23 mouse cellular contexts compared by ENCODE assay signal in genomic region chr8:104301577-104301976, GRCm38 (mm10). TPM values are rescaled to one million over a fixed set of nuclear protein-coding genes. Genes with fewer than 3 reads are reported as not detected.
DNase-seq lines count a peak whose midpoint lies in the region; ATAC-seq lines count a peak whose summit lies in the region.
"Not testable (repeated sequence)": the region's sequence is repeated elsewhere in the genome, so short reads cannot be mapped to it uniquely, and the experiment has no call there.
"Had no signal": no experiment of that assay in that cellular context is flagged by ENCODE, and none has a peak within 500 bp of the region (broad histone marks: within the 10 kb centered on the region; RNA-seq: fewer than 3 reads in every experiment).

No protein-coding gene starts in this region.

- not testable (repeated sequence) for H3K4me1 ChIP-seq in forebrain, embryonic 14.5 days (ENCODE audit: control insufficient read depth, insufficient read depth, low read length); midbrain, embryonic 11.5 days (ENCODE audit: control insufficient read depth, insufficient read depth, low read length); neural tube, embryonic 12.5 days
- peaks cover 11% of the 10 kb centered on the region for H3K4me1 ChIP-seq in hindbrain, embryonic 13.5 days (replicated peaks)

- H3K36me3 ChIP-seq in forebrain, embryonic 14.5 days (ENCODE audit: control insufficient read depth, insufficient read depth, low read length); hindbrain, embryonic 13.5 days; midbrain, embryonic 11.5 days (ENCODE audit: control insufficient read depth, insufficient read depth, low read length); neural tube, embryonic 12.5 days: not testable (repeated sequence)

- peak; percentile 84 for DNase-seq in Muller cell, postnatal 12 days (ENCODE audit: inconsistent ontology term)
- DNase-seq in embryo, embryonic 9.5 days (ENCODE audit: extremely low spot score), result peak; percentile 35
- DNase-seq in forebrain, embryonic 14.5 days (ENCODE audit: low spot score), result peak; percentile 76
- DNase-seq in heart, adult 9 months (ENCODE audit: low spot score in 2 of 2), result peak; percentile 10 to 27
- DNase-seq in layer of hippocampus, adult 8-10 months (ENCODE audit: low spot score in 2 of 2), result peak; percentile 7 to 9
- DNase-seq in midbrain, embryonic 11.5 days (ENCODE audit: low spot score, missing footprints), result peak; percentile 85

- ATAC-seq in forebrain, embryonic 14.5 days, result peak; percentile 94
- peak; percentile 81; the same call in 1 of the 2 replicates for ATAC-seq in hindbrain, embryonic 13.5 days (ENCODE audit: low FRiP score)
- peak; percentile 91 for ATAC-seq in midbrain, embryonic 11.5 days (ENCODE audit: low FRiP score)
- ATAC-seq in neural tube, embryonic 12.5 days (ENCODE audit: low FRiP score, low read depth), result 0 out of 2 replicates have a peak, but pooled peaks have one; percentile 53

- not testable (repeated sequence) for H3K4me3 ChIP-seq in forebrain, embryonic 14.5 days (ENCODE audit: low read depth, low read length); hindbrain, embryonic 13.5 days; midbrain, embryonic 11.5 days (ENCODE audit: low read depth, low read length); neural tube, embryonic 12.5 days

- not testable (repeated sequence) for H3K27ac ChIP-seq in forebrain, embryonic 14.5 days (ENCODE audit: low read depth, low read length); hindbrain, embryonic 13.5 days; midbrain, embryonic 11.5 days (ENCODE audit: low read depth, low read length); neural tube, embryonic 12.5 days

- not testable (repeated sequence) for H3K27me3 ChIP-seq in forebrain, embryonic 14.5 days (replicated peaks; ENCODE audit: control insufficient read depth, insufficient read depth, low read length); hindbrain, embryonic 13.5 days; midbrain, embryonic 11.5 days (ENCODE audit: control insufficient read depth, insufficient read depth, low read length); neural tube, embryonic 12.5 days (replicated peaks)

- not testable (repeated sequence) for H3K9ac ChIP-seq in forebrain, embryonic 14.5 days (ENCODE audit: low read length); hindbrain, embryonic 13.5 days; midbrain, embryonic 11.5 days (ENCODE audit: low read length); neural tube, embryonic 12.5 days

- not testable (repeated sequence) for H3K9me3 ChIP-seq in forebrain, embryonic 14.5 days (replicated peaks; ENCODE audit: control insufficient read depth, low read length); hindbrain, embryonic 13.5 days; midbrain, embryonic 11.5 days (ENCODE audit: control insufficient read depth, low read length); neural tube, embryonic 12.5 days

- H3K4me2 ChIP-seq in forebrain, embryonic 14.5 days (ENCODE audit: low read length); hindbrain, embryonic 13.5 days; midbrain, embryonic 11.5 days; neural tube, embryonic 12.5 days (replicated peaks): not testable (repeated sequence)

- 5% methylated on average over 3 of the region's 3 CpGs for WGBS in forebrain, embryonic 14.5 days
- WGBS in hindbrain, embryonic 13.5 days, result 5% methylated on average over 3 of the region's 3 CpGs
- WGBS in midbrain, embryonic 11.5 days, result 9% methylated on average over 3 of the region's 3 CpGs
- 8% methylated on average over 3 of the region's 3 CpGs for WGBS in neural tube, embryonic 12.5 days

RNA-seq across cellular contexts. Expression of gene Gm45711, which starts 8.3 kb away (rescaled TPM):
- polyA plus RNA-seq in forebrain, embryonic 14.5 days (2014; fragmentation: Nextera tagmentation; extraction: Ambion mirVana), result not detected in 2 replicates
- not detected in 2 replicates for polyA plus RNA-seq in hindbrain, embryonic 13.5 days (2015; fragmentation: Nextera tagmentation; extraction: Ambion mirVana)
- not detected for total RNA-seq in layer of hippocampus, adult 8-10 months (2022)
- polyA plus RNA-seq in midbrain, embryonic 11.5 days (2014; fragmentation: Nextera tagmentation; extraction: Ambion mirVana), result not detected in 2 replicates
- not detected in 2 replicates for polyA plus RNA-seq in neural tube, embryonic 12.5 days (2016; fragmentation: Nextera tagmentation; extraction: Ambion mirVana)
- total RNA-seq: adrenal gland, postnatal 4 days; G1E; gastrocnemius, adult 2 months; heart, adult 2 months; left cerebral cortex, adult 2 months had no signal
- polyA plus RNA-seq: CD4-positive, CD25-positive, alpha-beta regulatory T cell, adult 4 months; embryonic facial prominence, embryonic 13.5 days; G1E; heart, adult 2 months; heart, embryonic 16.5 days; intestine, embryonic 15.5 days; kidney, embryonic 14.5 days; limb, embryonic 11.5 days; liver, embryonic 13.5 days; lung, embryonic 15.5 days; stomach, embryonic 16.5 days; thymus, postnatal 0 days had no signal

RNA-seq across cellular contexts. Expression of gene Cmtm1, which starts 8.4 kb away (rescaled TPM):
- polyA plus RNA-seq in forebrain, embryonic 14.5 days (2014; fragmentation: Nextera tagmentation; extraction: Ambion mirVana), result not detected in 2 replicates
- not detected in 2 replicates for polyA plus RNA-seq in hindbrain, embryonic 13.5 days (2015; fragmentation: Nextera tagmentation; extraction: Ambion mirVana)
- not detected for total RNA-seq in layer of hippocampus, adult 8-10 months (2022)
- not detected in 2 replicates for polyA plus RNA-seq in midbrain, embryonic 11.5 days (2014; fragmentation: Nextera tagmentation; extraction: Ambion mirVana)
- not detected in 2 replicates for polyA plus RNA-seq in neural tube, embryonic 12.5 days (2016; fragmentation: Nextera tagmentation; extraction: Ambion mirVana)
- total RNA-seq: adrenal gland, postnatal 4 days; gastrocnemius, adult 2 months; heart, adult 2 months; left cerebral cortex, adult 2 months had no signal
- polyA plus RNA-seq: CD4-positive, CD25-positive, alpha-beta regulatory T cell, adult 4 months; embryonic facial prominence, embryonic 13.5 days; G1E; heart, adult 2 months; heart, embryonic 16.5 days; intestine, embryonic 15.5 days; kidney, embryonic 14.5 days; limb, embryonic 11.5 days; liver, embryonic 13.5 days; lung, embryonic 15.5 days; stomach, embryonic 16.5 days; thymus, postnatal 0 days had no signal

RNA-seq across cellular contexts. Expression of gene Cmtm2a, which starts 8.6 kb away (rescaled TPM):
- polyA plus RNA-seq in forebrain, embryonic 14.5 days (2014; fragmentation: Nextera tagmentation; extraction: Ambion mirVana), result not detected in 2 replicates
- polyA plus RNA-seq in hindbrain, embryonic 13.5 days (2015; fragmentation: Nextera tagmentation; extraction: Ambion mirVana), result not detected in 2 replicates
- not detected for total RNA-seq in layer of hippocampus, adult 8-10 months (2022)
- not detected in 2 replicates for polyA plus RNA-seq in midbrain, embryonic 11.5 days (2014; fragmentation: Nextera tagmentation; extraction: Ambion mirVana)
- not detected in 2 replicates for polyA plus RNA-seq in neural tube, embryonic 12.5 days (2016; fragmentation: Nextera tagmentation; extraction: Ambion mirVana)
- total RNA-seq: adrenal gland, postnatal 4 days; G1E; gastrocnemius, adult 2 months; heart, adult 2 months; left cerebral cortex, adult 2 months had no signal
- polyA plus RNA-seq: embryonic facial prominence, embryonic 13.5 days; G1E; heart, embryonic 16.5 days; intestine, embryonic 15.5 days; kidney, embryonic 14.5 days; limb, embryonic 11.5 days; liver, embryonic 13.5 days; lung, embryonic 15.5 days; stomach, embryonic 16.5 days; thymus, postnatal 0 days had no signal

RNA-seq across cellular contexts. Expression of gene Gm11020, which starts 19.8 kb away (rescaled TPM):
- polyA plus RNA-seq in forebrain, embryonic 14.5 days (2014; fragmentation: Nextera tagmentation; extraction: Ambion mirVana), result not detected in 2 replicates
- polyA plus RNA-seq in hindbrain, embryonic 13.5 days (2015; fragmentation: Nextera tagmentation; extraction: Ambion mirVana), result not detected in 2 replicates
- not detected for total RNA-seq in layer of hippocampus, adult 8-10 months (2022)
- polyA plus RNA-seq in midbrain, embryonic 11.5 days (2014; fragmentation: Nextera tagmentation; extraction: Ambion mirVana), result not detected in 2 replicates
- polyA plus RNA-seq in neural tube, embryonic 12.5 days (2016; fragmentation: Nextera tagmentation; extraction: Ambion mirVana), result not detected in 2 replicates
- total RNA-seq: adrenal gland, postnatal 4 days; G1E; gastrocnemius, adult 2 months; heart, adult 2 months; left cerebral cortex, adult 2 months had no signal
- polyA plus RNA-seq: CD4-positive, CD25-positive, alpha-beta regulatory T cell, adult 4 months; embryonic facial prominence, embryonic 13.5 days; G1E; heart, adult 2 months; heart, embryonic 16.5 days; intestine, embryonic 15.5 days; kidney, embryonic 14.5 days; limb, embryonic 11.5 days; liver, embryonic 13.5 days; lung, embryonic 15.5 days; stomach, embryonic 16.5 days; thymus, postnatal 0 days had no signal

RNA-seq across cellular contexts. Expression of gene Cmtm2b, which starts 20.5 kb away (rescaled TPM):
- polyA plus RNA-seq in forebrain, embryonic 14.5 days (2014; fragmentation: Nextera tagmentation; extraction: Ambion mirVana), result not detected in 2 replicates
- polyA plus RNA-seq in hindbrain, embryonic 13.5 days (2015; fragmentation: Nextera tagmentation; extraction: Ambion mirVana), result not detected in 2 replicates
- not detected for total RNA-seq in layer of hippocampus, adult 8-10 months (2022)
- not detected in 2 replicates for polyA plus RNA-seq in midbrain, embryonic 11.5 days (2014; fragmentation: Nextera tagmentation; extraction: Ambion mirVana)
- polyA plus RNA-seq in neural tube, embryonic 12.5 days (2016; fragmentation: Nextera tagmentation; extraction: Ambion mirVana), result not detected in 2 replicates
- total RNA-seq: adrenal gland, postnatal 4 days; G1E; gastrocnemius, adult 2 months; heart, adult 2 months; left cerebral cortex, adult 2 months had no signal
- polyA plus RNA-seq: CD4-positive, CD25-positive, alpha-beta regulatory T cell, adult 4 months; embryonic facial prominence, embryonic 13.5 days; G1E; heart, embryonic 16.5 days; intestine, embryonic 15.5 days; kidney, embryonic 14.5 days; limb, embryonic 11.5 days; liver, embryonic 13.5 days; lung, embryonic 15.5 days; stomach, embryonic 16.5 days; thymus, postnatal 0 days had no signal

Comparison
In these comparisons a context has a peak if more than half of its experiments do, and no peak if none do; other contexts are left out.
1. DNase-seq: peak in every context shown above with its lines; median percentile 85 in midbrain, embryonic 11.5 days; 84 in Muller cell, postnatal 12 days; 76 in forebrain, embryonic 14.5 days; 35 in embryo, embryonic 9.5 days; 18 in heart, adult 9 months; 8 in layer of hippocampus, adult 8-10 months.